Mouse (Mus musculus): Measurements from ENCODE around the gene Gjc1. TPM values are rescaled to one million over a fixed set of nuclear protein-coding genes. Genes with fewer than 3 reads are reported as not detected.

Gjc1 gene
- polyA plus RNA-seq, 1 experiment from 2014 or later, result 87.8 TPM

DNA sequence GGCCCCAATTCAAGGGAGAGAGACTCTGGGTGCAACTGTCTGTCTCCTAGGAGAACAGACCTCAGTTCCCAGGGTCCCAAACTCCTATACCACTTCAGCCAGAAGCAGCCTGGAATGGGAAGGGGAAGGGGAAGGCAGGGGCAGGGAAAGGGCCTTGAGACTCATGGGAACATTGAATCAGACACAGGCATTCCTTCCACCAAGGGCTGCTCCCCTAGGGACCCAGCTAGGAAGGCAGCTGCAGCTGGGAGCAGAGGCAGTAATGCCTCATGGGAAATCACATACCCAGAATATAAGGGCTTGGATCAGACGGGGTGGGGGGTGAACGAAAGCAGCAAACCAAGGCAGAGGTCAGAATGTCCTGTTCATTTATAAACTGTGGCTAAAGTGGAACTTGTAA, 18.6 kb upstream of the Gjc1 start:
- Histone ChIP-seq H3K9me3 (ENCODE audit: control insufficient read depth, low read length) (no peaks in the 10 kb centered on the region), H3K36me3 (ENCODE audit: control insufficient read depth, insufficient read depth, low read length) (peaks cover 21% of the 10 kb centered on the region), H3K9ac (ENCODE audit: low read length) (no peak overlapping the region), H3K27ac (ENCODE audit: low read depth, low read length) (no peak overlapping the region), H3K27me3 (ENCODE audit: control insufficient read depth, insufficient read depth, low read length) (no peaks in the 10 kb centered on the region), H3K4me1 (ENCODE audit: control insufficient read depth, insufficient read depth, low read length) (no peaks in the 10 kb centered on the region), H3K4me3 (ENCODE audit: low read depth, low read length) (no peak overlapping the region), H3K4me2 (no peak overlapping the region)
- no peak for DNase-seq (ENCODE audit: low spot score, missing footprints)
- WGBS, result 96% methylated on average over 2 of the region's 2 CpGs
- no peak for ATAC-seq (ENCODE audit: low FRiP score)

DNA sequence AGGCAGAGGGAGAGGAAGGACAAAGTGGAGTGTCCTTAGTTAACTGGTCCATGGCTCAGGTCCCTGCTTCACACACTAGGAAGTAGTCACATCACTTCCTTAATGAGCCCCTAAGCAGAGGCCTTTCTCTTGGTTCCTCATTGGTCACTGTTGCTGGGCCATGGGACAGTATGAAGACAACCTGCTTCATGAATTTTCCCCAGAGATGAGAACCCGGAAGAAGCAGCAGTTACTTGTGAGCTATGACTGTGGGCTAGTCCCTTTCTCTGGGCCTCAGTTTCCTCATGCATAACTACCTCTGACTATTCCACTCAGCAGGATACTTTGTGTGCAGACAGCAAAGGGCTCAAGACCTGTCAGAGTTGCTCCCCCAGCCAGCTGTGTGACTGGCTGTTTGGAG, 17.9 kb upstream of the Gjc1 start:
- no peak overlapping the region for H3K4me2 ChIP-seq
- H3K27me3 ChIP-seq (ENCODE audit: control insufficient read depth, insufficient read depth, low read length), result no peaks in the 10 kb centered on the region
- no peaks in the 10 kb centered on the region for H3K9me3 ChIP-seq (ENCODE audit: control insufficient read depth, low read length)
- WGBS, result 85% methylated on average over 1 of the region's 1 CpGs
- ATAC-seq (ENCODE audit: low FRiP score) (no peak), DNase-seq (ENCODE audit: low spot score, missing footprints) (no peak)
- H3K36me3 ChIP-seq (ENCODE audit: control insufficient read depth, insufficient read depth, low read length), result peaks cover 19% of the 10 kb centered on the region
- no peak overlapping the region for H3K4me3 ChIP-seq (ENCODE audit: low read depth, low read length)
- no peaks in the 10 kb centered on the region for H3K4me1 ChIP-seq (ENCODE audit: control insufficient read depth, insufficient read depth, low read length)
- H3K9ac ChIP-seq (ENCODE audit: low read length), result no peak overlapping the region
- H3K27ac ChIP-seq (ENCODE audit: low read depth, low read length), result no peak overlapping the region

DNA sequence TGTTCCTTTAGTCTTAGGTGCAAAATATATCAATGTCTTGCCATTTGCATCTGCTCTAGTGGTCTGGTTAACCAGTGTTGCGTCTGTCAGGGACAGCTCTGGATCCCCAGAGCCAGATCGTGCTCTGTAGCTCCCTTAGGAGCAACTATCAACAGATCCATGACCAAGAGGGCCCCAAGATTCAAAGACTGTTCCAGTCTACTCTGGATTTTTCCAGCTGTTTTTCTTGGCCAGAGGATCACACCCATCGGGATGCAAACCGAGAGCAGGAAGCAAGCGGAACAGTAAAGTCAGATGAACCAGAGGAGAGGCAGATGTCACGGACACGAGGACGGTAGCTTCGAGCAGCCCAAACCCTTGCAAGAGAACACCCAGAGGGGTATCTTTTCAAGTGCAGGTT, 16.6 kb upstream of the Gjc1 start:
- WGBS, result 92% methylated on average over 9 of the region's 9 CpGs
- Histone ChIP-seq H3K36me3 (ENCODE audit: control insufficient read depth, insufficient read depth, low read length) (peaks cover 15% of the 10 kb centered on the region), H3K27ac (ENCODE audit: low read depth, low read length) (no peak overlapping the region), H3K4me2 (no peak overlapping the region), H3K27me3 (ENCODE audit: control insufficient read depth, insufficient read depth, low read length) (no peaks in the 10 kb centered on the region), H3K9ac (ENCODE audit: low read length) (no peak overlapping the region), H3K9me3 (ENCODE audit: control insufficient read depth, low read length) (no peaks in the 10 kb centered on the region), H3K4me1 (ENCODE audit: control insufficient read depth, insufficient read depth, low read length) (no peaks in the 10 kb centered on the region), H3K4me3 (ENCODE audit: low read depth, low read length) (no peak overlapping the region)
- ATAC-seq (ENCODE audit: low FRiP score), result no peak
- no peak for DNase-seq (ENCODE audit: low spot score, missing footprints)

DNA sequence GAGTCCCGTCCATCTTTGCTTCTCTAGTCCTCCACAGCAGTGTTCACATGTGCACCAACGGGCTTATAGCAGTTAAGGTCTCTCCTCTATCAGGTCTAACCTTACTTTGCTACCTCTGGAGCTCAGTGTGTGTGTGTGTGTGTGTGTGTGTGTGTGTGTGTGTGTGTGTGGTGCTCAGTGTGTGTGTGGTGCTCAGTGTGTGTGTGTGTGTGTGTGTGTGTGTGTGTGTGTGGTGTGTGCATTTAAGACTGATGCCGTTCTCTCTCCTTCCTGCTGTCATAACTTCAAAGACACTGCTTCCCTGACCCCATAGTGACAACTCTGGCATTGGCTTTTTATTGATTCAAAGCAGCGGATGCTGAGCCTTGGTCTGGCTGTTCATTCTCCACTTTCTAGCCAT, 16.0 kb upstream of the Gjc1 start, which contains the start of gene Higd1b:
Gene Higd1b (plus strand): TSS at position 301 of the 400 bp plus-strand sequence.
- Histone ChIP-seq H3K9me3 (ENCODE audit: control insufficient read depth, low read length) (no peaks in the 10 kb centered on the region), H3K4me1 (ENCODE audit: control insufficient read depth, insufficient read depth, low read length) (no peaks in the 10 kb centered on the region), H3K9ac (ENCODE audit: low read length) (no peak within 1 kb of the TSS), H3K36me3 (ENCODE audit: control insufficient read depth, insufficient read depth, low read length) (peaks cover 11% of the 10 kb centered on the region; the same call in 1 of the 2 replicates), H3K4me2 (no peak within 1 kb of the TSS), H3K27me3 (ENCODE audit: control insufficient read depth, insufficient read depth, low read length) (no peaks in the 10 kb centered on the region), H3K4me3 (ENCODE audit: low read depth, low read length) (no peak within 1 kb of the TSS), H3K27ac (ENCODE audit: low read depth, low read length) (no peak within 1 kb of the TSS)
- DNase-seq (ENCODE audit: low spot score, missing footprints), result no peak
- no peak for ATAC-seq (ENCODE audit: low FRiP score)
- 80% methylated on average over 4 of the region's 4 CpGs for WGBS

DNA sequence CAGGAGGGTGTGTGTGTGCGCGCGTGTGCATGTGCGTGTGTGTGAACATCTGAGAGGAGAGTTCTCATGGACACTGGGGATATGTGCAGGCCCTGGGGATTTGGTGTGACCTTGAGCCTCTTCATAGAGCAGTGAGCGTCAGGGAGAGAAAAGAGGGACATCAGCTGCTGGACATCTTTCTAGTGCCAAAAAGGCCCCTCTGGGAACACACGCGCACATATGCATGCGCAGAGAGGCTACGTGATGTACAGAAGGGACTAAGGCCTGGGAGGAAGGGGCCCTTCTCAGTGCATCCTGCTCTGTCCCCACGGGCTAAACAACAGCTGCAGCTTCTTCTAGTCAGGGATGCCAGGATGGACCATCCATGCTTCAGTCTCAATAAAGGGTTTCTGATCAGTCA, 14.7 kb upstream of the Gjc1 start:
- 93% methylated on average over 10 of the region's 10 CpGs for WGBS
- Histone ChIP-seq H3K9ac (ENCODE audit: low read length) (no peak overlapping the region), H3K4me2 (no peak overlapping the region), H3K9me3 (ENCODE audit: control insufficient read depth, low read length) (no peaks in the 10 kb centered on the region), H3K4me3 (ENCODE audit: low read depth, low read length) (no peak overlapping the region), H3K4me1 (ENCODE audit: control insufficient read depth, insufficient read depth, low read length) (no peaks in the 10 kb centered on the region), H3K27me3 (ENCODE audit: control insufficient read depth, insufficient read depth, low read length) (no peaks in the 10 kb centered on the region), H3K36me3 (ENCODE audit: control insufficient read depth, insufficient read depth, low read length) (peaks cover 7% of the 10 kb centered on the region; the same call in 1 of the 2 replicates), H3K27ac (ENCODE audit: low read depth, low read length) (no peak overlapping the region)
- DNase-seq (ENCODE audit: low spot score, missing footprints) (no peak), ATAC-seq (ENCODE audit: low FRiP score) (no peak)

DNA sequence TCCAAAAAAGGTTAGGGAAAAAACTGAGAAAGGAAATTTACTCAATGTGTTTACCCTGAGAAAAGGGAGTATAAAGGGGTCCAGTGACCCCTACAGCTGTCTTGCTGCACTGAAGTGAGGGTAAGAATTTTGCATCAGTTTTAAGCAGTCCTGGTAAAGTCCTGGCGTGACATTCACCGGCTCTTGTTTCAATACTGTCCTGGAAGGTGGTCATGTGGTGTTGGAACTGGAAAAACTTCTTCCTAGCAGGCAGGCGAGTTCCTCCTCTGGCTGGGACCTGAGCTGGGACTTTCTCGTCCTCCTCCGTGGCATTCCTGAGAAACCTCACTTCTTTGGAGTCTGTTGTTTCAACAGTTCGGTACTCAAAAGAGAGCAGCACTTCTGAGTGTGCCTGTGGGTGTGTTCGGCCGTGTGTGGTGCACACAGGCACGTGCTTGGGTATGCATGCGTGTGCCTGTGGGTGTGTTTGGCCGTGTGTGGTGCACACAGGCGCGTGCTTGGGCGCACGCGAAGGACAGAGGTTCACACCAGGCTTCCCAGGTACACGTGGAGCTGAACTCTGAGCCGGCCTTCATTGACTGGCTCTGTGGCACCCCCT, 13.3 kb upstream of the Gjc1 start:
- Histone ChIP-seq H3K36me3 (ENCODE audit: control insufficient read depth, insufficient read depth, low read length) (peaks cover 5% of the 10 kb centered on the region; the same call in 1 of the 2 replicates), H3K4me3 (ENCODE audit: low read depth, low read length) (no peak overlapping the region), H3K4me2 (no peak overlapping the region), H3K9ac (ENCODE audit: low read length) (no peak overlapping the region), H3K27me3 (ENCODE audit: control insufficient read depth, insufficient read depth, low read length) (no peaks in the 10 kb centered on the region), H3K4me1 (ENCODE audit: control insufficient read depth, insufficient read depth, low read length) (no peaks in the 10 kb centered on the region), H3K9me3 (ENCODE audit: control insufficient read depth, low read length) (no peaks in the 10 kb centered on the region), H3K27ac (ENCODE audit: low read depth, low read length) (no peak overlapping the region)
- no peak for ATAC-seq (ENCODE audit: low FRiP score)
- DNase-seq (ENCODE audit: low spot score, missing footprints), result no peak
- WGBS, result 74% methylated on average over 18 of the region's 18 CpGs

DNA sequence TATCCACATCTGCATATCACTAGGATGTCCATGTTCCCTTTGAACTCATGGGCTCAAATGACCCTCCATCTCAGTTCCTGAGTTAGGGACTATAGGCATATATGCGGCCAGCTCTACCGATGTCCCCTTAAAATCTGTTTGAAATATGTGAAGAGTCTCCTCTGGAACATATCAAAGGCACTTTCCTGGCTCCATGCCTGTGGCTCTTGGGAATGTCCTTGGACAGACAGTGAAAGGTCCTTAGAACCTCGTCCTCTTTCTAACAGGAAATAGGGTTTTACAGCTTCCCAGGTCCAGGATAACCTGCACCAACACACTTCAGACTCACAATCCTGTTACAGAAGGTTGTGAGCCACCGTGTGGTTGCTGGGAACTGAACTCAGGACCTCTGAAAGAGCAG, 10.8 kb upstream of the Gjc1 start:
- Histone ChIP-seq H3K27ac (ENCODE audit: low read depth, low read length) (no peak overlapping the region), H3K27me3 (ENCODE audit: control insufficient read depth, insufficient read depth, low read length) (no peaks in the 10 kb centered on the region), H3K4me2 (no peak overlapping the region), H3K36me3 (ENCODE audit: control insufficient read depth, insufficient read depth, low read length) (no peaks in the 10 kb centered on the region), H3K4me1 (ENCODE audit: control insufficient read depth, insufficient read depth, low read length) (no peaks in the 10 kb centered on the region), H3K9ac (ENCODE audit: low read length) (no peak overlapping the region), H3K4me3 (ENCODE audit: low read depth, low read length) (no peak overlapping the region), H3K9me3 (ENCODE audit: control insufficient read depth, low read length) (no peaks in the 10 kb centered on the region)
- 91% methylated on average over 4 of the region's 4 CpGs for WGBS
- ATAC-seq (ENCODE audit: low FRiP score) (no peak), DNase-seq (ENCODE audit: low spot score, missing footprints) (no peak)

DNA sequence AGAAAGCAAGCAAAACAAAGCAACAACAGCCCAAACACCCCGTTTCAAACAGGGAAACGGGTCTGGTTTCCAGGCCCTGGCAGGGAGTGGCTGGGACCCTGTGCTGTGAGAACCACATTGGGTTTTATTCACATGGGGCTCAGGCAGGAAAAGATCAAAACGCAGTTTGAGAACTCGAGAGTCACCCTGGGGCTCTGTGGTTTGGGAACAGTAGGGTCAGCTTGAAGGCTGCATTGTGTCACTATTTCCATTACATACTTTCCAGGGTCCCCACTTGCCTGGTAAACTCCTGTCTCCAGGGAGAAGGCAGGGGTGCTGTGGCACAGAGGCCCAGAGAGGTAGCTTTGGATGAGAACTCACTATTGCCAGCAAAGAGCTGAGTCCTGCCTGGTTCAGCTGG, 7.6 kb upstream of the Gjc1 start:
- ATAC-seq (ENCODE audit: low FRiP score), result no peak
- no peak overlapping the region for H3K27ac ChIP-seq (ENCODE audit: low read depth, low read length)
- H3K27me3 ChIP-seq (ENCODE audit: control insufficient read depth, insufficient read depth, low read length), result no peaks in the 10 kb centered on the region
- H3K36me3 ChIP-seq (ENCODE audit: control insufficient read depth, insufficient read depth, low read length), result no peaks in the 10 kb centered on the region
- no peaks in the 10 kb centered on the region for H3K4me1 ChIP-seq (ENCODE audit: control insufficient read depth, insufficient read depth, low read length)
- H3K9me3 ChIP-seq (ENCODE audit: control insufficient read depth, low read length), result no peaks in the 10 kb centered on the region
- DNase-seq (ENCODE audit: low spot score, missing footprints), result no peak
- 55% methylated on average over 4 of the region's 4 CpGs for WGBS
- no peak overlapping the region for H3K4me3 ChIP-seq (ENCODE audit: low read depth, low read length)
- no peak overlapping the region for H3K4me2 ChIP-seq
- no peak overlapping the region for H3K9ac ChIP-seq (ENCODE audit: low read length)

DNA sequence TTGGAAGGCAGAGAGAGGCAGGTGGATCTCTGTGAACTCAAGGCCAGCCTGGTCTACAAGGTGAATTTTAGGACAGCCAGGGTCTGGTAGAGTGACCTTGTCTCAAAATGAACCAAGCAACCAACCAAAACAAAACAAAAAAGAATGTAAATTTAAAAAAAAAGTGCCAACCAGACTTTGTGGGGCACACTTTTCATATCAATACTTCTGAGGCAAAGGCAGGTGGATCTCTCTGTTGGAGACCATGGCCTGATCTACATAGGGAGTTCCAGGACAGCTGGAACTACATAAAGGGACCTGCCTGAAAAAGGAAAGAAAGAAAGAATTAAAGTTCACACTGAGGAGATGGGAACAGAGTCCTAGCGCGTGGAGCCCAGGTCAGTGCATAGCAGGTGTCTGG, 7.0 kb upstream of the Gjc1 start:
- H3K9me3 ChIP-seq (ENCODE audit: control insufficient read depth, low read length), result no peaks in the 10 kb centered on the region
- 70% methylated on average over 2 of the region's 2 CpGs for WGBS
- no peak overlapping the region for H3K4me3 ChIP-seq (ENCODE audit: low read depth, low read length)
- H3K4me2 ChIP-seq, result no peak overlapping the region
- H3K27me3 ChIP-seq (ENCODE audit: control insufficient read depth, insufficient read depth, low read length), result no peaks in the 10 kb centered on the region
- no peak overlapping the region for H3K27ac ChIP-seq (ENCODE audit: low read depth, low read length)
- ATAC-seq (ENCODE audit: low FRiP score), result no peak
- DNase-seq (ENCODE audit: low spot score, missing footprints), result no peak
- no peaks in the 10 kb centered on the region for H3K4me1 ChIP-seq (ENCODE audit: control insufficient read depth, insufficient read depth, low read length)
- no peak overlapping the region for H3K9ac ChIP-seq (ENCODE audit: low read length)
- no peaks in the 10 kb centered on the region for H3K36me3 ChIP-seq (ENCODE audit: control insufficient read depth, insufficient read depth, low read length)

All from midbrain, embryonic 11.5 days (tissue).